Mouse (Mus musculus): ENCODE results near the gene Gm20662.

DNA sequence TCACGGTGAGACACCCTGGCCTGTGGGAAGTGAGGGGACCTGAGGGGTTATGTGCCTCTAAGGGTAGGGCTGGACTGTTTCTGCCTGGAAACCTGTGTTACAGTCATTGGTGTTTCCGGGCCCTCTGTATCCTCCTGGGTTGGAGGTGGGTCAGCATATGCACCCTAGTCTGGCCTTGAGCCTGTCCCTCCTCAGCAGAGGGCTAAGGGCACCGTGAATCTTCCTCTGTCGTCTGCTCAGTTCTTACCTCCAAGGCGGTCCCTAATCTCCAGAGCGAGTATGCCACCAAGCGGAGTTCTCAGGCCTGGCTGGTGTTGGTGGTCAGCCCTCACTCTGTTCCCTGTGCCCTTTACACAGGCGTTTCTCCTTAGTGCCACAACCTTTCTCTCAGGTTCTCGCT is 33.2 kb upstream of the Gm20662 start:
- TF ChIP-seq CTCF (IDR thresholded peaks at IDR 0.05; ENCODE audit: borderline replicate concordance, insufficient read depth, low read depth, low read length) (no peak), POLR2A (IDR thresholded peaks at IDR 0.05; ENCODE audit: borderline replicate concordance, insufficient read depth, low read length) (no peak)
